Mouse (Mus musculus) frontal cortex, postnatal 25 days (tissue): ENCODE data around the gene Izumo2.

Experiments
- DNase-seq, 2 experiments: peaks; one replicate each; pipeline ENCODE4 v3.0.0; 2022; ENCODE audit warnings: low spot score in 2 of 2

The Izumo2 gene

DNA sequence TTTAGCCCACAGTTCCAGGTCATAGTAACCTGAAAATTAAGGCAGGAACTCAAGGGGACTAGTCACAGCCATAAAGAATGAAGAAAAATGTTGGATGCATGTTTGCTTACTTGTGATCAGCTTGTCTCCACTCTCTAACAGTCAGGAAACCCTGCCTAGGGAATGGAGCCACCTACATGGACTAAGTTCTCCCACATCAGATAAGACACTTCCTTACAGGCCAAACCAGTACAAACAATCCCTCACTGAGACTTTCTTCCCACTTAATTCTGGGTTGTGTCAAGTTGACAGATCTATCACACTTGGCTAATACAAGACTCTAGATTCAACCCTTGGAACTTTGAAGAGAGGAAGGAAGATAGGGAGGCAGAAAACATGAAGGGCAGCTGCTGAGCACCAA lies 51.8 kb downstream of the Izumo2 start:
- DNase-seq: no peak

DNA sequence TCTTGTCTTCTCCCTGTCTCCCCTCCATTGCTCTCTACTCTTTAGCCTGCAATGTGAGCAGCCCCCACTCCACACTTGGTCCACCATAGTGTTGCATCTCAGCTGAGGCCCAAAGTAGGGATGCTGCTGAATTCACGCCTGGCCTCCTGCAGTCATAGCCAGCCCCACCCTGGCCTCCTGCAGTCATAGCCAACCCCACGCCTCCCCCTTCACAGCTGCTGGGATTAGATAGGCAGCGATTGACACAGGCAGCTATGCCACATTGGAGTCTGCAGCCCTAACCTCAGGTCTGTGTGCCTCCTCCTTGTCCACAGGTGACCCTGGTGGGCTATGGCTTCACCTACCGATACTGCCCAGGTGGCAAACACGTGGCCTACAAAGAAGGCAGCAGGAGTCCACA lies 59.6 kb downstream of the Izumo2 start:
- DNase-seq: no peak
